Mouse (Mus musculus) c-Kit-positive CD71-positive TER-119-positive erythroid progenitor cells, embryonic 14.5 days (primary cell): ENCODE data around the gene Sertad3.
"Not testable (repeated sequence)": the region's sequence is repeated elsewhere in the genome, so short reads cannot be mapped to it uniquely, and the experiment has no call there.

Experiments
- DNase-seq: peaks from one replicate; pipeline ENCODE4 v3.0.0-alpha.2; 2013; ENCODE audit warnings: low spot score

Gene Sertad3

DNA sequence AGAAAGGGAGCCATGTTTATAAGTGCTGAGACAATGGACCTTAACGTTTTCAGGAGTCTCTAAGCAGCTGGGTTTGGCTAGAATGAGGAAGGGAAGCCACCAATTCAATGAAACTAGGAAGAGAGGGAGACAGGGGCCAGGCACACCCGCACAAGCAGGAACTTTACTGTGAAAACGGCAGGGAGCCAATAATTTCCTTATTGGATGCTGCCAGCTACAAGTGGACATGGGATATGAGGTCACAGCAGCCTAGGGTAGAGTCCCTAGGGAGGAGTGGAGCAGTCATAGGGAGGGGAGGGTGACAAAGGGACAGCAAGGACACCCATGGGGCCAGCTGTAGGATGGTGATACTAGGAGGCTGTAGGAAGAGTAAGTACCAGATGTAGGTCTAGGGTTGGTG lies 19.5 kb downstream of the Sertad3 start:
- no peak for DNase-seq

DNA sequence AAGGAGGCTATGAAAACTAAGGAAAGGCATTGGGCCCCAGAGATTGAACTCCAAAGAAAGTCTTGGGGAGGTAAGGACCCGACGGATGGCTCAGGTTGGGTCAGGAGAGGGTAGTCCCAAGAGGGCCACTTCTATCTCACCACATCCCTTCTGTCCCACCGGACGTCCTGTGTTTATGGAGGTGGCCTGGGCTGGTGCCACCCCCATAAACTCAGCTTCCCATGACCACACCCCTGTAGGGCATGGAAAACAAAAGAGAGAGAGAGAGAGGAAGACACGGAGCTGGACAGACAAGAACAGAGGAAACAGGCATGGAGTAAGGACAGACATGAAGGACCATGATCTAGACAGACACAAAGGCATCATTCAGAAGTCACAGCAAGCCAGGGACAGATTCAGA lies 19.9 kb downstream of the Sertad3 start:
- no peak for DNase-seq

- not testable (repeated sequence) for DNase-seq
Measured at GRCm38 (mm10) chr7:27494659-27495367, 21.2 kb downstream of the Sertad3 start.

DNA sequence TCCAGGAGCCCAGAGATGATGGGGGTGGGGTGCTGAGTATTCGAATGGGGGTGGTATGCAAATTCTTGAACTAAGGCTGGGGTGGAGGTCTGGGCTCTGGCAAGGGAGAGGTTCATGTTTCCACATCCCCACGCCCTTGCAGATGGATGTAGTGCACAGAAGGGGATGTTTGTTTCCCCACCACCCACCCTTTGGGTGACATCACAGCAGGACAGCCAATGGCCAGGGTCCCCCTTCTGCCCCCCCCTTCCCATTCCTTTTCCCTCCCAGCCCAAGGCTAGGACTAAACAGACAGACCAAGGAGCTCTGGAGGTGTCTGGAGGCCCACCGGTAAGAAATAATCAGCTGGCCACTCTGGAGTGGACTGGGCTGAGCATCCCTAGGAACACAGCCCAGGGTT lies 25.5 kb downstream of the Sertad3 start, which contains the start of gene Prx:
TSS of gene Prx (plus strand) at position 289 of the 400 bp plus-strand sequence.
- DNase-seq = no peak

DNA sequence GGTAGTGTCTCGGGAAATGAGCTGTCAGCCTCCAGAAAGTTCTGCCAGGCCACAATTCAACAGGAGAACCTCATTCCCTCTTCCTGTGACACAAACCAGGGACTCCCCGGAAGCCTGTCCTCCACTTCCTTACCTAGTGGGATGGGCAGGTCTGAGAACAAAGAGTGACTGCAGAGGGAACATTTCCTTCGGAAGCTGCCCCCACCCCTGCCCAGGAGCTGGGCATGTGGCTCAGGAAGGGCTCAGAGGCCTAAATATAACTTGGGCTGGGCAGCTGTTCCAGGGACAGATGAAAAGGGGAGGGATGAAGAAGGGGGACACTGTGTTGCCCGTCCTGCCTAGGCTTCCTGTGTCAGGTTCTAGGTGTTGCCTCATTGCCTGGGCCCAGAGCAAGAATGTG lies 28.1 kb downstream of the Sertad3 start:
- no peak for DNase-seq

GRCm38 (mm10) chr7:27506765-27507370 lies 33.3 kb downstream of the Sertad3 start:
- no peak for DNase-seq

DNA sequence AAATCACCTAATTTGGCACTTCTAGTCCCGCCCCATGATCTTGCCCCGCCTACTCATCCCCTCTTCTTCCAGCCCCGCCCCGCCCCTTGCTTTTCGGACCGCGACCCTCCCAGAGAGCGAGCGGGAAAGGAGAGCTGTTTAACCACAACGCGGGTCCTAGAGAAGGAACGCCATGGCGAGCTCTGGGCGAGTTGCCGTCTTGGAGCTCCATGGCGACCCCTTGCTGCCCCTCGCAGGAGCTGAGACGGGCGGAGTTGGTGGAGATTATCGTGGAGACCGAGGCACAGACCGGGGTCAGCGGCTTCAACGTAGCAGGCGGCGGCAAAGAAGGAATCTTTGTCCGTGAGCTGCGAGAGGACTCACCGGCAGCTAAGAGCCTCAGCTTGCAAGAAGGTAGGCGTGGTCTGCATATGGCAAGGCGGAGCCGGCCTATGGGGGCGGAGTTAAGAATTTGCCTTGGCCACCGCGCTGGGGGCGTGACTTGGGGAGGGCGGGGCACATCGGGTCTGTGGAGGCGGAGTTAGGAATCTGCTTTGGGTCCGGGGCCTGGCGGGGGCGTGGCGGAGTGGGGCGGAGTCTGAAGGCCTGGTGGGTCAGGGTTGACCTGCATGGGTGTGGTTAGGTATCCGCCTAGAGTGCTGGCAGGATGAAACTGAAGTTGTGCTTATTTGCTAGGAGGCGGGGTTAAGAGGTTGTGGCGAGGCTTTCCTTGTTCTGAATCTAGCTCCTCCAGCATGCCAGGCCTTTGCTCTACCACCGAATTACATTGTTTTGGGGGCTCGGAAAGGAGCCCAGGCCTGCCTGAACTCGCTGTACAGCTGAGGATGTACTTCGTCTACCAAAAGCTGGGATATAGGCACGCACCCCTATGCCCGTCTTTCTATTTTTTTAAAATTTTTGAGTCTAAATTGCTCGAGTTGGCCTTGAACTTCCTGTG lies 34.4 kb downstream of the Sertad3 start:
- peak; percentile 99 for DNase-seq

GRCm38 (mm10) chr7:27508648-27509005 lies 35.1 kb downstream of the Sertad3 start:
- DNase-seq = peak; percentile 77

DNA sequence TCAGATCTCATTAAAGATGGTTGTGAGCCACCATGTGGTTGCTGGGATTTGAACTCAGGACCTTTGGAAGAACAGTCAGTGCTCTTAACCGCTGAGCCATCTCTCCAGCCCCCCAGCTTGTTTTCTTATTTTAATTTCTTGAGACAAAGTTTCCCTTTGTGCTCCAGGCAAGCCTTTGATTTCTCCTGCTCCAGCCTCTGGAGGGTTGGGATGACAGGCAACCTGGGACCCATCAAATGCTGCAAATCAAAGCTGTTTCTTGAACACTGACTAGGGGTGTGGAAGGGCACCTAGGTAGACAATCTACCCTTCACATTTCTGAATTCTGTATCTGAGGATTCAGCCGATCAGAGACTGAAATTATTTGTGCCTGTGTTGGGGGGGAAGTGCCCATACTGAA lies 37.2 kb downstream of the Sertad3 start:
- DNase-seq = no peak

DNA sequence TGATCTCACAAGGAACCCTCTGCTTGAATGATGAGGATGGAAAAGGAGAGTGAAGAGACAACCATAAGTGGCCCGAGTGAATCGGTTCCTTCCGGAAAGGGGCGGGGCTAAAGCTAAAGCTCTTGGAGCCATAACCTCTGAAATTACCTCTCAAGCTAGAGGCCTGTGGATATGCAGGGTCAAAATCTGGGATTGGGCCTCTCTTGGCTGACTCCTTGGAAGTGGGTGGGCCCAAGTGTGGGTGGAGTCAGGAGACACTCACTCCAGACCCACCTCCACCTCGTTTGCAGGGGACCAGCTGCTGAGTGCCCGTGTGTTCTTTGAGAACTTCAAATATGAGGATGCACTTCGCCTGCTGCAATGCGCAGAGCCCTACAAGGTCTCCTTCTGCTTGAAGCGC lies 41.4 kb downstream of the Sertad3 start:
- DNase-seq = no peak

GRCm38 (mm10) chr7:27518314-27518713 lies 44.7 kb downstream of the Sertad3 start:
- no peak for DNase-seq

DNA sequence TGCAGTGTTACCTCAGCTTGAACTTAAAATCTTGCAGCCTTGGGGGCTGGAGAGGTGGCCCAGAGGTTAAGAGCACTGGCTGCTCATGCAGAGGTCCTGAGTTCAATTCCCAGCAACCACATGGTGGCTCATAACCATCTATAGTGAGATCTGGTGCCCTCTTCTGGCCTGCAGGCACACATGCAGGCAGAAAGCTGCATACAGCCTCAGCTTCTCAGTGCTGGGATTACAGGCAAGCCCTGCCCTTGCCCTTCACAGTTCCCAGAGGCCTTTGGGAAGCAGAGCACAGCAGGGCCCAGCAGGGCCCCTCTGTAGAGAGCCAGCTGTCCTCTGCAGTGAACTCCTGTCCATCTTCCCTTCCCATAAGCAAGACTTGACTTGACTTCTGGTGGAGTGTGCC lies 46.5 kb downstream of the Sertad3 start:
- DNase-seq = no peak

GRCm38 (mm10) chr7:27520599-27520998 lies 47.0 kb downstream of the Sertad3 start:
- DNase-seq = no peak

- no peak for DNase-seq
Measured at GRCm38 (mm10) chr7:27522967-27523366, 49.4 kb downstream of the Sertad3 start, which contains the start of gene Hipk4. Gene Hipk4, plus strand, starts transcription at chr7:27523267.

GRCm38 (mm10) chr7:27523805-27524204 lies 50.2 kb downstream of the Sertad3 start:
- no peak for DNase-seq

- DNase-seq = peak; percentile 93
Measured at GRCm38 (mm10) chr7:27526039-27526827, 52.7 kb downstream of the Sertad3 start.
